Mouse (Mus musculus): ENCODE data around the gene Elovl3. TPM values are rescaled to one million over a fixed set of nuclear protein-coding genes. Genes with fewer than 3 reads are reported as not detected.

Elovl3 gene
- total and polyA plus RNA-seq, 3 experiments: 0.27 to 0.55 (median 0.31) TPM

DNA sequence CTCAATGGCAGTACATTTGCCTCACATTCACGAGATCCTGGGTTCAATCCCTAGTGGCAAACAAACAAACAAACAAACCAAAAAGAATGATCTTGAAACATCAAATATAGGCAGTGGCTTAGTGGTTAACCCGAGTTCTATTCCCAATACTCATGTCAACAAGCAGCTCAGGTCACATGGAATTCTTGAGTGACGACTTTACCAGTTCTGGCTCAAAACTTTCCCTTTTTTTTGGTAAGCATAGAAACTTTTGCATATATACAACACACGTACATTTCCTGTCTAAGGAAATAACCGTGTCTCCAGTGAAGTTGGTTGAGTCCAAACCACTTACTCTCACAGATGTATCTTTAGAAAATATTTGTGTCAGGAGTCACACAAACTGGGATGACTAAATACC is 40.8 kb downstream of the Elovl3 start:
- Histone ChIP-seq H3K4me3 (no peak overlapping the region), H3K27ac (no peak overlapping the region), H3K27me3 (ENCODE audit: control insufficient read depth, insufficient read depth, low read length) (no peaks in the 10 kb centered on the region), H3K79me2 (replicated peaks; ENCODE audit: control insufficient read depth, insufficient read depth, low read length) (no peaks in the 10 kb centered on the region; the same call in 1 of the 2 replicates), H3K36me3 (ENCODE audit: control insufficient read depth, insufficient read depth, low read length) (no peaks in the 10 kb centered on the region; the same call in 1 of the 2 replicates), H3K9ac (ENCODE audit: low read depth, low read length) (no peak overlapping the region), H3K4me1 (ENCODE audit: control insufficient read depth, insufficient read depth, low read length) (no peaks in the 10 kb centered on the region)
- WGBS: 64% methylated on average over 5 of the region's 5 CpGs
- TF ChIP-seq CTCF (IDR thresholded peaks at IDR 0.05) (no peak), EP300 (IDR thresholded peaks at IDR 0.05; ENCODE audit: insufficient read depth, low read depth, low read length) (no peak), POLR2A (IDR thresholded peaks at IDR 0.05; ENCODE audit: insufficient read depth, low read depth, low read length) (no peak)
- intact Hi-C loops (cut with DNase I): no loop called here
- no peak for DNase-seq

DNA sequence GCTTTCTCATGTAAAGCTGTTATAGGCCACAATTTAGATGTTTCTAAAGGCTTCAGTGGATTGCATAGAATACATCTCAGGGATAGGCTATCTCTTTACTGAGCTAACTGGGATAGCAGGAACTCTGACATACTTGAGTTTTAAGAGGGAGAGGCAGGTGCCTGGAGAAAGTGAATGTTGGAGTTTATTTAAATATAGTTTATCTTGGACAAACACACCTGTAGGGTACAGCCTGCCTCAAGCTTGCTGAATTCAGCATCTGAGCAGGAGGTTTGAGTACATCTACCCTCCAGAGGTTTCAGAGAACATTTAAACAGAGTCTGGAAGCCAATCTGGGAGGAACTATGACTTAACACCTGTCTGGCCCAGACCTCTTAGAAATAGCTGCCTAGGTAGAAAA is 43.5 kb downstream of the Elovl3 start:
- H3K9ac ChIP-seq (ENCODE audit: low read depth, low read length): no peak overlapping the region
- intact Hi-C loops (cut with DNase I): no loop called here
- no peaks in the 10 kb centered on the region; the same call in none of the 2 replicates for H3K36me3 ChIP-seq (ENCODE audit: control insufficient read depth, insufficient read depth, low read length)
- H3K4me1 ChIP-seq (ENCODE audit: control insufficient read depth, insufficient read depth, low read length): no peaks in the 10 kb centered on the region
- H3K27me3 ChIP-seq (ENCODE audit: control insufficient read depth, insufficient read depth, low read length): no peaks in the 10 kb centered on the region
- TF ChIP-seq EP300 (IDR thresholded peaks at IDR 0.05; ENCODE audit: insufficient read depth, low read depth, low read length) (no peak), POLR2A (IDR thresholded peaks at IDR 0.05; ENCODE audit: insufficient read depth, low read depth, low read length) (no peak), CTCF (IDR thresholded peaks at IDR 0.05) (no peak)
- no peak for DNase-seq
- no peak overlapping the region for H3K27ac ChIP-seq
- no peak overlapping the region for H3K4me3 ChIP-seq
- H3K79me2 ChIP-seq (replicated peaks; ENCODE audit: control insufficient read depth, insufficient read depth, low read length): no peaks in the 10 kb centered on the region; the same call in 1 of the 2 replicates

DNA sequence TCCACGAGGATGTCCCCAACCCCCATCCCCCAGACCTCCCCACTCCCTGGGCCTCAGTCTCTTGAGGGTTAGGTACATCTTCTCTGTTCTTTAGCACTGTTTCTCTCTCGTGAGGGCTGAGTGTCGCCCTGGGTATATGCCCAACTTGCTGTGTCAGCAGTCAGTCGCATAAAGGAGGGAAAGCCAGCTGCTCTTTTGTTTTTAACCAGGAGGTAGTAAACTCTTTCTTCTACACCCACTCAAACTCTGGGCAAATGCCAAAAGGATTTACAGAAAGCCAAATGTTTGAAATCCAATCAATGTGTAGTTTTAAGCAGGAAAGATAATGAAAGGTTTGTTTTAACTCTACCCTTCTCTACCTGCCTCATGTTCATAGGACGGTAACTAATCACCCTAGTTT is 45.3 kb downstream of the Elovl3 start:
- no peak overlapping the region for H3K27ac ChIP-seq
- WGBS: 51% methylated on average over 5 of the region's 5 CpGs

DNA sequence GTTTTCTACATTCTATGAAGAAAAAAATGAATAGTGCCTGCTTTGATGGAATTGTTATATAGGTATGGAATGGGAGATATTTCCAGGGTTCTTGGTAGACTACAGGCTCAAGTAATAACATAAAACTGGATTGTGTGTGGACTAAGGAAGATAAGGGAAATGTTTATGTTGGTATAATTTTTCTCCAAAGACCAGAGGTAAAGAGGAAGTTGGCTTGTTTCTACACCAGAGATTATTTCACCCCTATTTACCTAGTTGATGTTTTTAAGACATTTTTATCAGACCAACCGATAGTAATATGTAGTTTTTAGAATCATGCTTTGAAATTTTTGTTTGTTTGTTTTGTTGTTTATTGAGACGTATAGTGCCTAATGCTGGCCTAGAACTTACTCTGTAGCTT is 48.6 kb downstream of the Elovl3 start:
- WGBS: 84% methylated on average over 2 of the region's 2 CpGs
- Histone ChIP-seq H3K36me3 (ENCODE audit: control insufficient read depth, insufficient read depth, low read length) (no peaks in the 10 kb centered on the region; the same call in none of the 2 replicates), H3K27ac (no peak overlapping the region), H3K79me2 (replicated peaks; ENCODE audit: control insufficient read depth, insufficient read depth, low read length) (peaks cover 1% of the 10 kb centered on the region; the same call in 1 of the 2 replicates), H3K4me1 (ENCODE audit: control insufficient read depth, insufficient read depth, low read length) (no peaks in the 10 kb centered on the region), H3K4me3 (no peak overlapping the region), H3K9ac (ENCODE audit: low read depth, low read length) (no peak overlapping the region), H3K27me3 (ENCODE audit: control insufficient read depth, insufficient read depth, low read length) (no peaks in the 10 kb centered on the region)
- intact Hi-C loops (cut with DNase I): no loop called here
- no peak for DNase-seq
- TF ChIP-seq POLR2A (IDR thresholded peaks at IDR 0.05; ENCODE audit: insufficient read depth, low read depth, low read length) (no peak), CTCF (IDR thresholded peaks at IDR 0.05) (no peak), EP300 (IDR thresholded peaks at IDR 0.05; ENCODE audit: insufficient read depth, low read depth, low read length) (no peak)

More for the DNA sequence above, 45.3 kb downstream of the Elovl3 start:
- Histone ChIP-seq H3K36me3 (ENCODE audit: control insufficient read depth, insufficient read depth, low read length) (no peaks in the 10 kb centered on the region; the same call in none of the 2 replicates), H3K79me2 (replicated peaks; ENCODE audit: control insufficient read depth, insufficient read depth, low read length) (no peaks in the 10 kb centered on the region; the same call in 1 of the 2 replicates), H3K27me3 (ENCODE audit: control insufficient read depth, insufficient read depth, low read length) (no peaks in the 10 kb centered on the region), H3K4me1 (ENCODE audit: control insufficient read depth, insufficient read depth, low read length) (no peaks in the 10 kb centered on the region), H3K4me3 (no peak overlapping the region), H3K9ac (ENCODE audit: low read depth, low read length) (no peak overlapping the region)
- TF ChIP-seq POLR2A (IDR thresholded peaks at IDR 0.05; ENCODE audit: insufficient read depth, low read depth, low read length) (no peak), CTCF (IDR thresholded peaks at IDR 0.05) (no peak), EP300 (IDR thresholded peaks at IDR 0.05; ENCODE audit: insufficient read depth, low read depth, low read length) (no peak)
- intact Hi-C loops (cut with DNase I): no loop called here
- DNase-seq: no peak

DNA sequence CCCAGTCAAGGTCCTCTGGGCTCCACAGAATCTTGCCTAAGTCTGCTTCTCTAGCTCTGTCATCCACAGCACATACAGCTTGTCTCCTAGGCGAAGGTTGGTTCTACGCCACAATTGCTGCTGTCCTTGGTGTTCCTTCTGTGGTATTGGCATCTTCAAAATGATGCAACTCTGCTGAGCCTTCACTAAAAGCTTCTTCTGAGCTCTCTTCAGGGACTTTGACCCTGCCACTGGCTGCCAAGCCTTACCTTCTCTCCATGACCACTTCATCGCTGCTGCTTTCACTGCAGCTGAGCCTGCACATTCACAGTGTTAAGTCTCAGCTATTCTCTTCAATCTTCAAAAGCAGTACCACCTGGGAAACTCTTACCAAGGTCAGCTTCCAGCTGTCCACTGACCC is 50.5 kb downstream of the Elovl3 start:
- DNase-seq: no peak
- intact Hi-C loops (cut with DNase I): no loop called here
- Histone ChIP-seq H3K27me3 (ENCODE audit: control insufficient read depth, insufficient read depth, low read length) (no peaks in the 10 kb centered on the region), H3K4me3 (no peak overlapping the region), H3K4me1 (ENCODE audit: control insufficient read depth, insufficient read depth, low read length) (peaks cover 5% of the 10 kb centered on the region), H3K36me3 (ENCODE audit: control insufficient read depth, insufficient read depth, low read length) (no peaks in the 10 kb centered on the region; the same call in none of the 2 replicates), H3K27ac (no peak overlapping the region), H3K9ac (ENCODE audit: low read depth, low read length) (no peak overlapping the region), H3K79me2 (replicated peaks; ENCODE audit: control insufficient read depth, insufficient read depth, low read length) (peaks cover 1% of the 10 kb centered on the region; the same call in 1 of the 2 replicates)
- TF ChIP-seq CTCF (IDR thresholded peaks at IDR 0.05) (no peak), EP300 (IDR thresholded peaks at IDR 0.05; ENCODE audit: insufficient read depth, low read depth, low read length) (no peak), POLR2A (IDR thresholded peaks at IDR 0.05; ENCODE audit: insufficient read depth, low read depth, low read length) (no peak)
- 91% methylated on average over 3 of the region's 3 CpGs for WGBS

Other genes starting within 250 kb of the Elovl3 start
- gene Armh3, start 133.4 kb upstream of the Elovl3 start, total RNA-seq (2021): 10 to 100 TPM; 13.9 to 14.6 TPM
- 14.2 and 21.6 TPM in 2 replicates for gene Armh3, start 133.4 kb upstream of the Elovl3 start, polyA plus RNA-seq (2012; rRNA removed)
- 1 to 10 TPM; 5.2 to 5.6 TPM for gene Hps6, start 128.4 kb upstream of the Elovl3 start, total RNA-seq (2021)
- gene Hps6, start 128.4 kb upstream of the Elovl3 start, polyA plus RNA-seq (2012; rRNA removed): 3.6 and 4.0 TPM in 2 replicates
- 10 to 100 TPM; 15.0 to 18.3 TPM for gene Pprc1, start 87.0 kb upstream of the Elovl3 start, total RNA-seq (2021)
- 11.7 and 15.4 TPM in 2 replicates for gene Pprc1, start 87.0 kb upstream of the Elovl3 start, polyA plus RNA-seq (2012; rRNA removed)
- 10 to 100 TPM; 39.2 to 46.3 TPM for gene Ldb1, start 86.7 kb upstream of the Elovl3 start, total RNA-seq (2021)
- 94.1 and 96.3 TPM in 2 replicates for gene Ldb1, start 86.7 kb upstream of the Elovl3 start, polyA plus RNA-seq (2012; rRNA removed)
- gene Nolc1, start 56.0 kb upstream of the Elovl3 start, total RNA-seq (2021): 10 to 100 TPM; 19.1 to 21.1 TPM
- 6.5 and 7.8 TPM in 2 replicates for gene Nolc1, start 56.0 kb upstream of the Elovl3 start, polyA plus RNA-seq (2012; rRNA removed)
- gene Pitx3, start 16.4 kb downstream of the Elovl3 start, total RNA-seq (2021): 1 to 10 TPM; 1.2 to 1.8 TPM
- gene Pitx3, start 16.4 kb downstream of the Elovl3 start, polyA plus RNA-seq (2012; rRNA removed): 0.39 and 0.82 TPM in 2 replicates
- gene Gbf1, start 20.6 kb downstream of the Elovl3 start, total RNA-seq (2021): 10 to 100 TPM; 39.9 to 40.0 TPM
- gene Gbf1, start 20.6 kb downstream of the Elovl3 start, polyA plus RNA-seq (2012; rRNA removed): 49.3 and 52.1 TPM in 2 replicates
- 10 to 100 TPM; 18.3 to 20.4 TPM for gene Nfkb2, start 172.4 kb downstream of the Elovl3 start, total RNA-seq (2021)
- 22.1 and 22.6 TPM in 2 replicates for gene Nfkb2, start 172.4 kb downstream of the Elovl3 start, polyA plus RNA-seq (2012; rRNA removed)
- under 1 TPM; 0.60 to 0.80 TPM for gene Psd, start 195.3 kb downstream of the Elovl3 start, total RNA-seq (2021)
- gene Psd, start 195.3 kb downstream of the Elovl3 start, polyA plus RNA-seq (2012; rRNA removed): 1.4 and 1.6 TPM in 2 replicates
- gene Fbxl15, start 196.3 kb downstream of the Elovl3 start, total RNA-seq (2021): 1 to 10 TPM; 5.3 TPM
- gene Fbxl15, start 196.3 kb downstream of the Elovl3 start, polyA plus RNA-seq (2012; rRNA removed): 5.3 and 8.0 TPM in 2 replicates
- 10 to 100 TPM; 79.8 to 91.3 TPM for gene Cuedc2, start 206.8 kb downstream of the Elovl3 start, total RNA-seq (2021)
- gene Cuedc2, start 206.8 kb downstream of the Elovl3 start, polyA plus RNA-seq (2012; rRNA removed): 58.7 and 73.5 TPM in 2 replicates
- 1 to 10 TPM; 2.6 to 3.1 TPM for gene Mfsd13a, start 209.2 kb downstream of the Elovl3 start, total RNA-seq (2021)
- gene Mfsd13a, start 209.2 kb downstream of the Elovl3 start, polyA plus RNA-seq (2012; rRNA removed): 3.2 and 4.5 TPM in 2 replicates
- under 1 TPM; 0.34 to 0.43 TPM for gene 2310034G01Rik, start 218.4 kb downstream of the Elovl3 start, total RNA-seq (2021)
- gene 2310034G01Rik, start 218.4 kb downstream of the Elovl3 start, polyA plus RNA-seq (2012; rRNA removed): 0.66 and 0.73 TPM in 2 replicates